Mouse (Mus musculus): Measurements from ENCODE around the gene Psmd5. TPM values are rescaled to one million over a fixed set of nuclear protein-coding genes. Genes with fewer than 3 reads are reported as not detected.
"Not testable (repeated sequence)": the region's sequence is repeated elsewhere in the genome, so short reads cannot be mapped to it uniquely, and the experiment has no call there.

The Psmd5 gene
- total RNA-seq, 4 experiments from 2014 or later, result 11.2 to 13.0 (median 11.9) TPM

GRCm38 (mm10) chr2:34827591-34827990 lies 47.2 kb downstream of the Psmd5 start:
- no peak for DNase-seq (ENCODE audit: low spot score)

GRCm38 (mm10) chr2:34826460-34827231 lies 48.1 kb downstream of the Psmd5 start:
- DNase-seq (ENCODE audit: low spot score), result no peak

- DNase-seq (ENCODE audit: low spot score), result peak; percentile 90
Observed at GRCm38 (mm10) chr2:34825827-34826459, 48.8 kb downstream of the Psmd5 start, which contains the start of gene Fbxw2. Fbxw2 (minus strand) TSS chr2:34826311.

- no peak for DNase-seq (ENCODE audit: low spot score)
Observed at GRCm38 (mm10) chr2:34818492-34818891, 56.3 kb downstream of the Psmd5 start.

GRCm38 (mm10) chr2:34815893-34816292 lies 58.9 kb downstream of the Psmd5 start:
- DNase-seq (ENCODE audit: low spot score), result not testable (repeated sequence)

- DNase-seq (ENCODE audit: low spot score), result no peak
Observed at GRCm38 (mm10) chr2:34812706-34813105, 62.1 kb downstream of the Psmd5 start.

GRCm38 (mm10) chr2:34810775-34811174 lies 64.0 kb downstream of the Psmd5 start:
- DNase-seq (ENCODE audit: low spot score), result no peak

- DNase-seq (ENCODE audit: low spot score), result no peak
Observed at GRCm38 (mm10) chr2:34809568-34809967, 65.2 kb downstream of the Psmd5 start.

- no peak for DNase-seq (ENCODE audit: low spot score)
Observed at GRCm38 (mm10) chr2:34808057-34808456, 66.7 kb downstream of the Psmd5 start.

- no peak for DNase-seq (ENCODE audit: low spot score)
Observed at GRCm38 (mm10) chr2:34805364-34805950, 69.3 kb downstream of the Psmd5 start.

- peak; percentile 31 for DNase-seq (ENCODE audit: low spot score)
Observed at GRCm38 (mm10) chr2:34804815-34805214, 70.0 kb downstream of the Psmd5 start.

GRCm38 (mm10) chr2:34804172-34804571 lies 70.6 kb downstream of the Psmd5 start:
- DNase-seq (ENCODE audit: low spot score), result no peak

- DNase-seq (ENCODE audit: low spot score), result no peak
Observed at GRCm38 (mm10) chr2:34803746-34804145, 71.0 kb downstream of the Psmd5 start.

- peak; percentile 28 for DNase-seq (ENCODE audit: low spot score)
Observed at GRCm38 (mm10) chr2:34802565-34803245, 72.1 kb downstream of the Psmd5 start.

- peak; percentile 97 for DNase-seq (ENCODE audit: low spot score)
Observed at GRCm38 (mm10) chr2:34801516-34802482, 73.0 kb downstream of the Psmd5 start.

- DNase-seq (ENCODE audit: low spot score), result no peak
Observed at GRCm38 (mm10) chr2:34800371-34800770, 74.4 kb downstream of the Psmd5 start.

Other genes with a start within 250 kb of the Psmd5 start
- 10 to 100 TPM; 35.0 to 38.9 (median 37.2) TPM for gene Gapvd1, start 119.7 kb downstream of the Psmd5 start, total RNA-seq (2022)
- 100 to 1,000 TPM; 590 to 816 (median 680) TPM for gene Hspa5, start 103.0 kb downstream of the Psmd5 start, total RNA-seq (2022)
- 10 to 100 TPM; 10.2 to 14.5 (median 11.3) TPM for gene Rabepk, start 75.1 kb downstream of the Psmd5 start, total RNA-seq (2022)
- gene Fbxw2, start 48.7 kb downstream of the Psmd5 start, total RNA-seq (2022), result 10 to 100 TPM; 41.3 to 48.6 (median 45.1) TPM
- not detected for gene Gm34653, start 42.0 kb downstream of the Psmd5 start, total RNA-seq (2022)
- gene Cutal, start 572 bp downstream of the Psmd5 start, total RNA-seq (2022), result 1 to 10 TPM in 2 of 4 experiments, under 1 TPM in 2; 0.87 to 2.1 (median 1.1) TPM
- gene Phf19, start 39.1 kb upstream of the Psmd5 start, total RNA-seq (2022), result 1 to 10 TPM in 2 of 4 experiments, under 1 TPM in 2; 0.66 to 1.5 (median 1.2) TPM
- gene Traf1, start 86.8 kb upstream of the Psmd5 start, total RNA-seq (2022), result 1 to 10 TPM; 1.1 to 2.6 (median 1.2) TPM
- gene Hc, start 186.5 kb upstream of the Psmd5 start, total RNA-seq (2022), result not detected
- gene AI182371, start 226.6 kb upstream of the Psmd5 start, total RNA-seq (2022), result under 1 TPM in 1 of 4 experiments, not detected in 3; 0.25 TPM
- gene Cntrl, start 234.5 kb upstream of the Psmd5 start, total RNA-seq (2022), result 1 to 10 TPM; 5.9 to 8.2 (median 6.2) TPM